Mouse (Mus musculus) ES-Bruce4 (cell line): ENCODE measurements at regions not wholly inside any gene's neighbourhood (a gene's known extent, or its start where the extent isn't known, plus 50 kb on each side); places are given as distances from the start of the nearest gene placed in this dataset.

Experiments used
- CTCF ChIP-seq: IDR thresholded peaks from one replicate; pipeline ENCODE4 v1.8.1; 2011; ENCODE audit warnings: low read depth, low read length
- EP300 ChIP-seq: IDR thresholded peaks from 2 replicates; pipeline ENCODE4 v1.6.1; 2011; ENCODE audit warnings: low read depth, low read length; ENCODE audit not compliant: insufficient read depth
- POLR2A ChIP-seq: IDR thresholded peaks from one replicate; pipeline ENCODE4 v1.8.1; 2011; ENCODE audit warnings: low read length; ENCODE audit not compliant: insufficient read depth

DNA sequence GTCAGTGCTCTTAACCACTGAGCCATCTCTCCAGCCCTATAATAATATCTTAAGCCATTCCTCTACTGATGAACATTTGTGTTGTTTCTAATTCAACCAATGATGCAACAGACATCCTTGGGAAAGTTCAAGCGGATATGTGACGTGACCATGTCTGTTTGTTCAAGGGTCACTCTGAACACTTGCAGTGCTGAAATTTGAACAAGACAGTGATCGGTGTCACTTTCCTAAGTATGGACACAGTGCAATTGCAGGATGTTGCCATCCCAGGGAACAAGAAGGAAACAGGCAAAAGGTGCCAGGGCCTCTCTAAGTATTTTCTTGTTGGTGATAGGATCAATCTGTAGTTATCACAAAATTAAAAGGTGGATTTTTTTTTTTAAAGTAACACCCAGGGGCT is 50.1 kb upstream of the 1700017B05Rik start:
- TF ChIP-seq CTCF = no peak
- TF ChIP-seq POLR2A = no peak
- TF ChIP-seq EP300 = no peak
